Mouse (Mus musculus) gastrocnemius, postnatal 4 days (tissue): Measurements from ENCODE around the gene Vmn1r23. TPM values are rescaled to one million over a fixed set of nuclear protein-coding genes. Genes with fewer than 3 reads are reported as not detected.
"Not testable (repeated sequence)": the region's sequence is repeated elsewhere in the genome, so short reads cannot be mapped to it uniquely, and the experiment has no call there.

Source experiments
- DNase-seq, 2 experiments: peaks; one replicate each; pipeline ENCODE4 v3.0.0; 2021 to 2022; ENCODE audit warnings: low spot score in 2 of 2, mixed read lengths in 2 of 2
- long read RNA-seq, 2 experiments: library from polyadenylated mRNA; stranded (forward); transcript quantifications; one replicate each; pipeline ENCODE4 v2.0.0; 2021
- total RNA-seq, 2 experiments: library from RNA; stranded (reverse); gene quantifications; 2 replicates each; pipeline ENCODE4 v1.2.3; 2021

Gene Vmn1r23
- not detected for total RNA-seq
- long read RNA-seq, experiment 1 = 0 reads
- long read RNA-seq, experiment 2 = 0 reads

DNA sequence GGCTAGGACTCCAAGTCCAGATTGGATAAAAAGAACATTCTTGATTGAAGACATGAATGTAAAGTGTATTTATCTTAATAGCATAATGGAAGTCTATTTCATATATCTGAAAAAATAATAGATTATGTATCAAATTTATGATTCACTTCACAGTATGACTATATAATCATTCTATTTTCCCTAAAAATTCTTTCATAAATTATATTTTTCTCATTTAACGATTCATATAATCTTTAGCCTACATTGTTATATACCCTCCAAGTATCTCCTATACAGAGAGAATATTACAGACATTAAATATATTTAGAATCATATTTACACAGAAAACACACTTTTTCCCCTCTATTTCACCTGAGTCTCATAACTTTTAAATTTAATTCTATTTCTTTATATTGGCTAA, at the start of gene Vmn1r23:
TSS of gene Vmn1r23 (minus strand) at position 101 of the 400 bp plus-strand sequence.
- DNase-seq = no peak

DNA sequence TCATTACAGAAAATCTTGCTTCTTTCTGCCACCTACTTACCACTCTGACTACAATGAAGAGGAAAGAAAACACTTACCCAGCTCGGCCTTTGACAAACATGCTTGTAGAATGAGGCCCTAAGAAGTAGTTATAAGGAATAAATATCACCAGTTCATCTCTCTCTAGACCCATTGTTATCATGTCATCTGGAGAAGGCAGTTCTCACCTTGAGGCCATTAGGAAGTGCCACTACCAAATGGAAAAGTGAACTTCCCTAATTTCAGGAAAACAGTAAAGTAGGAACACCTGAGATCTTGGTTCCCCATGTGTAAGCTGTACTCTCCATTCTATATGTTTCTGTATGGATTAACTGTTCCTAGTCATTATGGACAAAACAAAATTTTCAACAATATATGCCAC, 34.8 kb upstream of the Vmn1r23 start, which contains the start of gene Vmn1r24:
TSS of gene Vmn1r24 (minus strand) at position 101 of the 400 bp plus-strand sequence.
- not testable (repeated sequence) for DNase-seq

DNA sequence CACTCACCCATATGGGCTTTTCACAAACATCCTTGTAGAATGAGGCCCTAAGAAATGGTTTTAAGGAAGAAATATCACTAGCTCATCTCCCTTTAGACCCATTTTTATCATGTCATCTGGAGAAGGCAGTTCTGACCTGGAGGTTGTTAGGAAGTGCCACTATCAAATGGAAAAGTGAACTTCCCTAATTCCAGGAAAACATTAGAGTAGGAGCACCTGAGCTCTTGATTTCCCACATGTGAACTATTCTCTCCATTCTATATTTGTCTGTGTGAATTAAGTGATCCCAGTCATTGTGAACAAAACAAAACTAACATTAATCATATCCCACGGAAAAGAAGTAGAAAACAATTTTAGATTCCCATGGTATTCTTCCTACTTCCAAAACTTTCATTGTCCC, 18.7 kb downstream of the Vmn1r23 start, which contains the start of gene Vmn1r22:
TSS of gene Vmn1r22 (minus strand) at position 101 of the 400 bp plus-strand sequence.
- no peak for DNase-seq

Other genes with a start within 250 kb of the Vmn1r23 start
- 10 to 100 TPM in 1 of 2 experiments, 1 to 10 TPM in 1; 9.4 to 10.1 TPM for gene Pyurf, start 234.8 kb downstream of the Vmn1r23 start, total RNA-seq
- gene Lancl2, start 224.3 kb downstream of the Vmn1r23 start, total RNA-seq = 10 to 100 TPM; 19.8 to 20.3 TPM
- gene Vopp1, start 101.7 kb downstream of the Vmn1r23 start, total RNA-seq = 10 to 100 TPM; 15.4 to 16.2 TPM
- not detected for gene Vmn1r21, start 76.5 kb downstream of the Vmn1r23 start, total RNA-seq
- gene Vmn1r22, start 18.8 kb downstream of the Vmn1r23 start, total RNA-seq = not detected
- gene Vmn1r24, start 34.7 kb upstream of the Vmn1r23 start, total RNA-seq = not detected
- not detected for gene Vmn1r25, start 54.0 kb upstream of the Vmn1r23 start, total RNA-seq
- not detected for gene Vmn1r26, start 88.3 kb upstream of the Vmn1r23 start, total RNA-seq